Mouse (Mus musculus): ENCODE measurements around the gene Pigq. TPM values are rescaled to one million over a fixed set of nuclear protein-coding genes. Genes with fewer than 3 reads are reported as not detected.

Gene Pigq
- polyA plus RNA-seq, 1 experiment from 2014 or later: 50.9 TPM

GRCm38 (mm10) chr17:25919144-25919785 is 25.5 kb downstream of the Pigq start, which contains the start of gene Rab40c:
Gene Rab40c (minus strand): TSS chr17:25919727.
- under 1% methylated on average over 76 of the region's 78 CpGs for WGBS

GRCm38 (mm10) chr17:25918037-25918750 is 26.5 kb downstream of the Pigq start:
- DNase-seq (ENCODE audit: low spot score, missing footprints): no peak
- H3K27me3 ChIP-seq (ENCODE audit: control insufficient read depth, insufficient read depth, low read length): no peaks in the 10 kb centered on the region
- peak overlapping the region; percentile 85 for H3K4me3 ChIP-seq (ENCODE audit: low read depth, low read length)
- H3K27ac ChIP-seq (ENCODE audit: low read depth, low read length): no peak overlapping the region
- no peaks in the 10 kb centered on the region for H3K9me3 ChIP-seq (ENCODE audit: control insufficient read depth, low read length)
- peak overlapping the region; percentile 79 for H3K9ac ChIP-seq (ENCODE audit: low read length)
- peak overlapping the region; percentile 97 for H3K4me2 ChIP-seq
- H3K4me1 ChIP-seq (ENCODE audit: control insufficient read depth, insufficient read depth, low read length): peaks cover 12% of the 10 kb centered on the region
- no peak for ATAC-seq (ENCODE audit: low FRiP score)
- WGBS: 82% methylated on average over 9 of the region's 9 CpGs
- no peaks in the 10 kb centered on the region for H3K36me3 ChIP-seq (ENCODE audit: control insufficient read depth, insufficient read depth, low read length)

More at GRCm38 (mm10) chr17:25919144-25919785, 25.5 kb downstream of the Pigq start, which contains the start of gene Rab40c:
- Histone ChIP-seq H3K4me2 (peak within 1 kb of the TSS; percentile 97), H3K9ac (ENCODE audit: low read length) (peak within 1 kb of the TSS; percentile 79), H3K27me3 (ENCODE audit: control insufficient read depth, insufficient read depth, low read length) (no peaks in the 10 kb centered on the region), H3K4me3 (ENCODE audit: low read depth, low read length) (peak within 1 kb of the TSS; percentile 85), H3K9me3 (ENCODE audit: control insufficient read depth, low read length) (no peaks in the 10 kb centered on the region), H3K36me3 (ENCODE audit: control insufficient read depth, insufficient read depth, low read length) (no peaks in the 10 kb centered on the region), H3K27ac (ENCODE audit: low read depth, low read length) (peak within 1 kb of the TSS; percentile 81), H3K4me1 (ENCODE audit: control insufficient read depth, insufficient read depth, low read length) (peaks cover 12% of the 10 kb centered on the region)
- DNase-seq (ENCODE audit: low spot score, missing footprints) (no peak), ATAC-seq (ENCODE audit: low FRiP score) (peak; percentile 4; the same call in 1 of the 2 replicates)

- no peaks in the 10 kb centered on the region for H3K36me3 ChIP-seq (ENCODE audit: control insufficient read depth, insufficient read depth, low read length)
- H3K4me1 ChIP-seq (ENCODE audit: control insufficient read depth, insufficient read depth, low read length): peaks cover 12% of the 10 kb centered on the region
- no peak overlapping the region for H3K4me3 ChIP-seq (ENCODE audit: low read depth, low read length)
- H3K9me3 ChIP-seq (ENCODE audit: control insufficient read depth, low read length): no peaks in the 10 kb centered on the region
- H3K27ac ChIP-seq (ENCODE audit: low read depth, low read length): no peak overlapping the region
- H3K9ac ChIP-seq (ENCODE audit: low read length): no peak overlapping the region
- H3K4me2 ChIP-seq: no peak overlapping the region
- ATAC-seq (ENCODE audit: low FRiP score): no peak
- no peak for DNase-seq (ENCODE audit: low spot score, missing footprints)
- no peaks in the 10 kb centered on the region for H3K27me3 ChIP-seq (ENCODE audit: control insufficient read depth, insufficient read depth, low read length)
- 86% methylated on average over 8 of the region's 8 CpGs for WGBS
These were observed 27.6 kb downstream of the Pigq start for GRCm38 (mm10) chr17:25916931-25917647.

- 87% methylated on average over 4 of the region's 4 CpGs for WGBS
- no peak overlapping the region for H3K9ac ChIP-seq (ENCODE audit: low read length)
- DNase-seq (ENCODE audit: low spot score, missing footprints) (no peak), ATAC-seq (ENCODE audit: low FRiP score) (no peak)
- H3K27me3 ChIP-seq (ENCODE audit: control insufficient read depth, insufficient read depth, low read length): no peaks in the 10 kb centered on the region
- H3K4me2 ChIP-seq: no peak overlapping the region
- H3K4me1 ChIP-seq (ENCODE audit: control insufficient read depth, insufficient read depth, low read length): peaks cover 12% of the 10 kb centered on the region
- no peaks in the 10 kb centered on the region for H3K36me3 ChIP-seq (ENCODE audit: control insufficient read depth, insufficient read depth, low read length)
- H3K27ac ChIP-seq (ENCODE audit: low read depth, low read length): no peak overlapping the region
- H3K4me3 ChIP-seq (ENCODE audit: low read depth, low read length): no peak overlapping the region
- H3K9me3 ChIP-seq (ENCODE audit: control insufficient read depth, low read length): no peaks in the 10 kb centered on the region
These were observed 30.4 kb downstream of the Pigq start for GRCm38 (mm10) chr17:25914295-25914694.

- no peak overlapping the region for H3K4me2 ChIP-seq
- no peaks in the 10 kb centered on the region for H3K27me3 ChIP-seq (ENCODE audit: control insufficient read depth, insufficient read depth, low read length)
- no peak overlapping the region for H3K9ac ChIP-seq (ENCODE audit: low read length)
- 88% methylated on average over 1 of the region's 1 CpGs for WGBS
- ATAC-seq (ENCODE audit: low FRiP score) (no peak), DNase-seq (ENCODE audit: low spot score, missing footprints) (no peak)
- no peak overlapping the region for H3K27ac ChIP-seq (ENCODE audit: low read depth, low read length)
- no peak overlapping the region for H3K4me3 ChIP-seq (ENCODE audit: low read depth, low read length)
- peaks cover 11% of the 10 kb centered on the region for H3K4me1 ChIP-seq (ENCODE audit: control insufficient read depth, insufficient read depth, low read length)
- H3K36me3 ChIP-seq (ENCODE audit: control insufficient read depth, insufficient read depth, low read length): no peaks in the 10 kb centered on the region
- no peaks in the 10 kb centered on the region for H3K9me3 ChIP-seq (ENCODE audit: control insufficient read depth, low read length)
These were observed 30.9 kb downstream of the Pigq start for GRCm38 (mm10) chr17:25913877-25914275.

- Histone ChIP-seq H3K27ac (ENCODE audit: low read depth, low read length) (no peak overlapping the region), H3K4me2 (no peak overlapping the region), H3K9me3 (ENCODE audit: control insufficient read depth, low read length) (no peaks in the 10 kb centered on the region), H3K4me3 (ENCODE audit: low read depth, low read length) (no peak overlapping the region), H3K9ac (ENCODE audit: low read length) (no peak overlapping the region), H3K36me3 (ENCODE audit: control insufficient read depth, insufficient read depth, low read length) (no peaks in the 10 kb centered on the region), H3K27me3 (ENCODE audit: control insufficient read depth, insufficient read depth, low read length) (no peaks in the 10 kb centered on the region), H3K4me1 (ENCODE audit: control insufficient read depth, insufficient read depth, low read length) (peaks cover 5% of the 10 kb centered on the region)
- WGBS: 88% methylated on average over 14 of the region's 14 CpGs
- ATAC-seq (ENCODE audit: low FRiP score): no peak
- no peak for DNase-seq (ENCODE audit: low spot score, missing footprints)
These were observed 31.4 kb downstream of the Pigq start for GRCm38 (mm10) chr17:25913186-25913876.

GRCm38 (mm10) chr17:25911816-25912215 is 32.9 kb downstream of the Pigq start:
- no peak overlapping the region for H3K27ac ChIP-seq (ENCODE audit: low read depth, low read length)
- 93% methylated on average over 4 of the region's 4 CpGs for WGBS
- no peak overlapping the region for H3K4me2 ChIP-seq
- H3K4me1 ChIP-seq (ENCODE audit: control insufficient read depth, insufficient read depth, low read length): no peaks in the 10 kb centered on the region
- no peaks in the 10 kb centered on the region for H3K9me3 ChIP-seq (ENCODE audit: control insufficient read depth, low read length)
- no peak overlapping the region for H3K4me3 ChIP-seq (ENCODE audit: low read depth, low read length)
- ATAC-seq (ENCODE audit: low FRiP score) (no peak), DNase-seq (ENCODE audit: low spot score, missing footprints) (no peak)
- no peaks in the 10 kb centered on the region for H3K36me3 ChIP-seq (ENCODE audit: control insufficient read depth, insufficient read depth, low read length)
- H3K9ac ChIP-seq (ENCODE audit: low read length): no peak overlapping the region
- no peaks in the 10 kb centered on the region for H3K27me3 ChIP-seq (ENCODE audit: control insufficient read depth, insufficient read depth, low read length)

GRCm38 (mm10) chr17:25907640-25908039 is 37.1 kb downstream of the Pigq start:
- no peak for DNase-seq (ENCODE audit: low spot score, missing footprints)
- WGBS: 82% methylated on average over 2 of the region's 2 CpGs
- no peak overlapping the region for H3K9ac ChIP-seq (ENCODE audit: low read length)

More at GRCm38 (mm10) chr17:25907640-25908039, 37.1 kb downstream of the Pigq start:
- no peak for ATAC-seq (ENCODE audit: low FRiP score)
- Histone ChIP-seq H3K36me3 (ENCODE audit: control insufficient read depth, insufficient read depth, low read length) (no peaks in the 10 kb centered on the region), H3K27me3 (ENCODE audit: control insufficient read depth, insufficient read depth, low read length) (no peaks in the 10 kb centered on the region), H3K4me3 (ENCODE audit: low read depth, low read length) (no peak overlapping the region), H3K4me2 (no peak overlapping the region), H3K9me3 (ENCODE audit: control insufficient read depth, low read length) (no peaks in the 10 kb centered on the region), H3K27ac (ENCODE audit: low read depth, low read length) (no peak overlapping the region), H3K4me1 (ENCODE audit: control insufficient read depth, insufficient read depth, low read length) (no peaks in the 10 kb centered on the region)
